Mouse (Mus musculus) embryonic facial prominence, embryonic 11.5 days (tissue): ENCODE results near the gene Thpo. TPM values are rescaled to one million over a fixed set of nuclear protein-coding genes. Genes with fewer than 3 reads are reported as not detected.

Source experiments
- ATAC-seq: fragments of 200-750 bp; cut with Nextera tagmentation; replicated peaks from 2 replicates; pipeline ENCODE4 v1.8.0; 2017; ENCODE audit warnings: low read depth; ENCODE audit not compliant: insufficient number of reproducible peaks, low FRiP score, low TSS enrichment
- DNase-seq: peaks from one replicate; pipeline ENCODE4 v3.0.0-alpha.2; 2015; ENCODE audit warnings: low spot score
- H3K27ac ChIP-seq: fragments of 300-500 bp; sonication (generic); replicated peaks from 2 replicates; pipeline ENCODE4 v1.5.1; 2014; ENCODE audit warnings: mild to moderate bottlenecking, low read depth, low read length, control low read depth
- H3K27me3 ChIP-seq: fragments of 300-500 bp; sonication (generic); 2 replicates; pipeline ENCODE4 v1.6.1; 2014; ENCODE audit warnings: mild to moderate bottlenecking, low read length, moderate library complexity, mixed read lengths; ENCODE audit not compliant: control insufficient read depth, insufficient read depth
- H3K36me3 ChIP-seq: fragments of 300-500 bp; sonication (generic); replicated peaks from 2 replicates; pipeline ENCODE4 v1.6.1; 2014; ENCODE audit warnings: low read depth, mild to moderate bottlenecking, low read length, moderate library complexity, mixed read lengths; ENCODE audit not compliant: control insufficient read depth, insufficient read depth
- H3K4me1 ChIP-seq: fragments of 300-500 bp; sonication (generic); 2 replicates; pipeline ENCODE4 v1.6.1; 2014; ENCODE audit warnings: low read length, mixed read lengths; ENCODE audit not compliant: control insufficient read depth, insufficient read depth
- H3K4me2 ChIP-seq: fragments of 300-500 bp; sonication (generic); 2 replicates; pipeline ENCODE4 v1.6.1; 2014; ENCODE audit warnings: low read depth, mild to moderate bottlenecking, control low read depth, low read length, moderate library complexity
- H3K4me3 ChIP-seq: fragments of 300-500 bp; sonication (generic); 2 replicates; pipeline ENCODE4 v1.5.1; 2014; ENCODE audit warnings: low read depth, low read length, control low read depth
- H3K9ac ChIP-seq: fragments of 300-500 bp; sonication (generic); replicated peaks from 2 replicates; pipeline ENCODE4 v1.6.1; 2014; ENCODE audit warnings: mild to moderate bottlenecking, control low read depth, low read length
- H3K9me3 ChIP-seq: fragments of 300-500 bp; sonication (generic); replicated peaks from 2 replicates; pipeline ENCODE4 v1.6.1; 2016; ENCODE audit warnings: mild to moderate bottlenecking, low read length, inconsistent platforms, mixed read lengths; ENCODE audit not compliant: control insufficient read depth
- WGBS: fragments of 180-500 bp; shearing (Covaris S2); extraction: QIAGEN DNeasy Blood & Tissue Kit; methylation state at CpG from one replicate; pipeline ENCODE4 v1.1.7; 2014; 5-methylcytosine and 5-hydroxymethylcytosine counted together
- polyA plus RNA-seq: library from polyadenylated mRNA; unstranded; fragments of >200 nt; fragmentation: Nextera tagmentation; extraction: Ambion mirVana; gene quantifications from 2 replicates; pipeline ENCODE4 v1.2.1, GENCODE M21; 2014

The Thpo gene
- polyA plus RNA-seq = 0.48 TPM in 1 of 2 replicates, not detected in the other

DNA sequence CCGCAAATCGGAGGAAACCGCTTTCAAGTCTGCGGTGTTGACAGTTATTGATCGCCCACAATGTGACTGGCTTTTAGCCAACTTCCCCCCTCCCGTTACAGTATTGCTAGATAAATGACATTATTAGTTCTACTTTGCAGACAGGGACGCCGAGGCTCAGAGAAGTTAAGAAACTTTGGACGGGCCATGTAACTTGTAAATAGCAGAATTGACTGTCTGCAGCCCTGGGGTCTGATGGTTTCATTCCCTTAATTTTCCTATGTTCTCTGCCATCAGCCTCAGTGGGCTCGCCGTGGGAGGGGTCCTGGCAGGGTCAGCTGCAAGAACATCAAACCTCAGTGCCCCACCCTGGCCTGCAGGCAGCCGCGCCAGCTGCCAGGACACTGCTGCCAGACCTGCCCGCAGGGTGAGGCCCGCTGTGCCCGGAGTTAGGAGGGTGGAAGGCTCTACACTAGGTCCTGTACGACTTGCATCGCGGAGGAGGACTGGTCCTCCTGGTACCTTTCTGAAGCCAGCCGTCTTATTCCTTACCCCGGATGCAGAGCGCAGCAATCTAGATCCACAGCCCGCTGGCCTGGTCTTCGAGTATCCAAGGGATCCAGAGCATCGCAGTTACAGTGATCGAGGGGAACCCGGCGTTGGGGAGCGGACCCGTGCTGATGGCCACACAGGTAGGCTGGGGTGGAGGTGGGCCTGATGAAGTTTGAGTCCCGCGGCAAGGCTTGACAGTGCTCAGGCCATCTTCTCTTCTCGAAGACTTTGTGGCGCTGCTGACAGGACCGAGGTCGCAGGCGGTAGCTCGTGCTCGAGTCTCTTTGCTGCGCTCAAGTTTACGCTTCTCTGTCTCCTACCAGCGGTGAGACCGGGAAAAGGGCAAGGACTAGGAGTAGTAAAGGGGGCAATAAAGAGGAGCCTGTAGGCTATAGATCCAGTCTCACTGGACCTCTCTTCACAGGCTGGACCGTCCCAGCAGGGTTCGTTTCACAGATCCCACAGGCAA is at the start of gene Thpo:
Gene Thpo, minus strand, starts transcription at position 781 of the 1,000 bp plus-strand sequence.
- ATAC-seq (no peak), DNase-seq (peak; percentile 52)
- Histone ChIP-seq H3K27ac (no peak within 1 kb of the TSS), H3K4me3 (peak within 1 kb of the TSS; percentile 63), H3K4me2 (peak within 1 kb of the TSS; percentile 99), H3K36me3 (no peaks in the 10 kb centered on the region), H3K9me3 (no peaks in the 10 kb centered on the region), H3K4me1 (peaks cover 5% of the 10 kb centered on the region), H3K27me3 (peaks cover 24% of the 10 kb centered on the region), H3K9ac (peak within 1 kb of the TSS; percentile 75)
- 2% methylated on average over 45 of the region's 45 CpGs for WGBS

GRCm38 (mm10) chr16:20783891-20784290 is 49.6 kb upstream of the Thpo start:
- Histone ChIP-seq H3K9me3 (no peaks in the 10 kb centered on the region), H3K9ac (no peak overlapping the region), H3K27ac (no peak overlapping the region), H3K27me3 (no peaks in the 10 kb centered on the region), H3K4me2 (no peak overlapping the region), H3K4me1 (no peaks in the 10 kb centered on the region), H3K36me3 (no peaks in the 10 kb centered on the region), H3K4me3 (no peak overlapping the region)
- ATAC-seq (no peak), DNase-seq (no peak)
- WGBS = 85% methylated on average over 2 of the region's 2 CpGs

DNA sequence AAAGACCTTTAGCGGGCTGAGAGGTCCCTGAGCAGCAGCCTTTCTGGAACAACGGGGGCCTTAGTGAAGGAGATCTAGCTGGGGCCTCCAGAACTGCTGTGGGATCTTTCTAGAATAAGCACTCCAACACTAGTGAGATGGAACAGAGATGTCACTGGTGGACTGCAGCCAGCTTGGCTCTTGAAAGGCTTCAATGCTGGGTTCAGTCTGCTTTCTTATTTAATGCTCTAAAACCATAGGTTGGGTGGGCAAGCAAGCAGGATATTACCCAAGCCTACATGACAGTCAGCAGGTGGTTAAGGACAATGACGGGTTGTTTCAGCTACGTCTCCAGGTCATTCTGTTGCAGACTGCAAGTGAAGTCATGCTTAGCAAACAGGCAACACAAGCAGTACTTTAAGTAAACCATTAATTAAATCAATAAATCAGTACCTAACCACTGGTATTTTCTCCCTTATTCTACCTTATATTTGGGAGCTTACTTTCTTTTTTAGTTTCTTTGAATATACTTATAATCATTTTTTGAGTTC is 46.9 kb upstream of the Thpo start:
- 84% methylated on average over 4 of the region's 4 CpGs for WGBS
- DNase-seq (no peak), ATAC-seq (no peak)
- Histone ChIP-seq H3K4me1 (no peaks in the 10 kb centered on the region), H3K9me3 (no peaks in the 10 kb centered on the region), H3K27me3 (no peaks in the 10 kb centered on the region), H3K4me3 (no peak overlapping the region), H3K9ac (no peak overlapping the region), H3K27ac (no peak overlapping the region), H3K4me2 (no peak overlapping the region), H3K36me3 (no peaks in the 10 kb centered on the region)

GRCm38 (mm10) chr16:20779846-20780245 is 45.5 kb upstream of the Thpo start:
- no peaks in the 10 kb centered on the region for H3K36me3 ChIP-seq
- H3K4me3 ChIP-seq = no peak overlapping the region
- ATAC-seq = no peak
- no peaks in the 10 kb centered on the region for H3K4me1 ChIP-seq
- no peaks in the 10 kb centered on the region for H3K27me3 ChIP-seq
- H3K9ac ChIP-seq = no peak overlapping the region
- H3K27ac ChIP-seq = no peak overlapping the region
- 87% methylated on average over 3 of the region's 3 CpGs for WGBS
- H3K9me3 ChIP-seq = no peaks in the 10 kb centered on the region
- no peak for DNase-seq
- no peak overlapping the region for H3K4me2 ChIP-seq

DNA sequence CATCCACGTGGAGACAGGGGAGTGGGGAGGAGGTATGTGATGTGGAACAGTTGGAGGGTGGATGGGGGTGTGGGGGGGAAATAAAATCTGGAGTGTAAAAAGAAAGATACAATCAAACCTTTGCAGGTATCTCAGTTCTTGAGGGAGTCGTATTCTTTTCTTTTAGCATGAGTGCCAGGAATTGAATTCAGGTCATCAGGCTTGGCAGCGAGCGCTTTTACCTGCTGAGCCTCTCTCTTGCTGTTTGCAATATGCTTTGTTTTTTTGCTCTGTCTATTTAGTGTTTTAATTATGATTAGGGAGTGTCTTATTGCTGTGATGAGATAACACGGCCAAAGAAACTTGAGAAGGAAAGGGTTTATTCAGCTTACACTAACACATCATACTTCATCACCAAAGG is 40.7 kb upstream of the Thpo start:
- WGBS = 81% methylated on average over 5 of the region's 5 CpGs
- no peak for ATAC-seq

DNA sequence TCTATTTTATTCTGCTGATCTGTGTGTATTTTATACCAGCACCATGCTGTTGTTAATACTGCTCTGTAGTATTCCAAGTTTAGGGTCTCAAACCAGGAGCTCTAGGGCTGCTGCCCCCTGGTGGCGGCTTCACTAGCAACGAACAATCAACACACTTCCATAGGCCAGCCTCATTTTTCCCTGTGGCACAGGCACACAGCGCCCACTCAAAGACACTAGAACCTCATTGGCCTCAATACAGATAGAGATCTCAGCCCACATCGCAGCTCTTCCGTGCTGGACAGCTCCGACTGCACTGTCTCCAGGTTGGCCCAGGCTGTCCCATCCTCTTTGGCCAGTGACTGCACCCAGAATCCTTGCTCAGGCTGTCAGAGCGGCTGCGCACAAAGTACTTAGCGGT is 30.9 kb upstream of the Thpo start:
- no peaks in the 10 kb centered on the region for H3K9me3 ChIP-seq
- no peaks in the 10 kb centered on the region for H3K36me3 ChIP-seq
- H3K4me2 ChIP-seq = no peak overlapping the region
- H3K27ac ChIP-seq = no peak overlapping the region
- DNase-seq (peak; percentile 72), ATAC-seq (no peak)
- H3K9ac ChIP-seq = no peak overlapping the region
- no peaks in the 10 kb centered on the region for H3K4me1 ChIP-seq
- no peak overlapping the region for H3K4me3 ChIP-seq
- no peaks in the 10 kb centered on the region for H3K27me3 ChIP-seq
- 53% methylated on average over 9 of the region's 9 CpGs for WGBS

More for the DNA sequence above, 40.7 kb upstream of the Thpo start:
- Histone ChIP-seq H3K4me2 (no peak overlapping the region), H3K9me3 (no peaks in the 10 kb centered on the region), H3K4me1 (no peaks in the 10 kb centered on the region), H3K27me3 (no peaks in the 10 kb centered on the region), H3K36me3 (no peaks in the 10 kb centered on the region), H3K27ac (no peak overlapping the region), H3K4me3 (no peak overlapping the region), H3K9ac (no peak overlapping the region)
- no peak for DNase-seq

DNA sequence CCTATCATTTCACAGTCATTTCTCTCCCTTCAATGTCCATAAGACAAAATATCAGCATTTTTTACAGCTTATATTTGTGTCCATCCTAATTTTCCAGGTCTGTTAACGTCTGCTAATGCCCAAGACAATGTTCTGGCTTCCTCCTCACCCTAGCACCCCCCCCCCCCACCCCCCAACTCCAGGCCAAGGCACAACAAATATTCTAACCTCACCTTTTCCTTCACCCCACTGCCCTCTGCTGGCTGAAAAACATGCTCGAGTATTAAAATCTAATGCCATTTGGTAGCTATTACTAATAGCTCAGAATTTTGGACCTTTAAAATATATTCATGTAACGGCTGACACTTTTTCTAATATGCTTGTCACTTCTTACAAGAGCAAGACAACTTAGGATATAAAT is 27.4 kb upstream of the Thpo start:
- Histone ChIP-seq H3K36me3 (no peaks in the 10 kb centered on the region), H3K4me1 (no peaks in the 10 kb centered on the region), H3K9ac (no peak overlapping the region), H3K4me2 (no peak overlapping the region), H3K9me3 (no peaks in the 10 kb centered on the region), H3K4me3 (no peak overlapping the region), H3K27ac (no peak overlapping the region), H3K27me3 (no peaks in the 10 kb centered on the region)
- no peak for ATAC-seq
- peak; percentile 70 for DNase-seq
- 12% methylated on average over 3 of the region's 3 CpGs for WGBS

DNA sequence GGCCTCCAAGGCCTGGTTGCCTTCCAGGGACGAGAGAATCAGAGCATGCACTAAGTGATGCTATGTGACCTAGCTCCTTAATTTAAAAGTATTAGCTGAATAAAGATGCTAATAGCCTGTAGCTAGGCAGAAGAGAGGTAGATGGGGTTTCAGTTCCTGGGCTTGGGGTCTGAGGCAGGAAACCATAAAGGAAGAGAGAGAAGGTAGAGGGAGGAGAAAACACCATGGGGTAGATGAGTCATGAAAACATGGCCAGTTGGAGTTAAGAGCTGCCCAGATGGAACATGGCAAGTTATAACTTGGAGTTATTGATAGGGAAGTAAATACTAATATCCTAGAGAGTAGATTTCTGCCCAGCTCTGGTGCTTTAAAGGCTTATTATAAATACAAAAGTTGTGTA is 23.1 kb upstream of the Thpo start:
- no peak overlapping the region for H3K9ac ChIP-seq
- H3K27ac ChIP-seq = no peak overlapping the region
- 76% methylated on average over 1 of the region's 1 CpGs for WGBS
- no peak overlapping the region for H3K4me2 ChIP-seq
- H3K27me3 ChIP-seq = no peaks in the 10 kb centered on the region
- no peak for ATAC-seq
- no peaks in the 10 kb centered on the region for H3K9me3 ChIP-seq
- no peak for DNase-seq
- H3K36me3 ChIP-seq = no peaks in the 10 kb centered on the region
- no peaks in the 10 kb centered on the region for H3K4me1 ChIP-seq
- no peak overlapping the region for H3K4me3 ChIP-seq
